Mouse (Mus musculus) induced T-regulatory cell, adult 2 months (primary cell): ENCODE data around the gene Lcn11.

Source experiments
- DNase-seq: peaks from one replicate; pipeline ENCODE4 v3.0.0-alpha.2; 2012; ENCODE audit warnings: low read depth

Lcn11 gene

DNA sequence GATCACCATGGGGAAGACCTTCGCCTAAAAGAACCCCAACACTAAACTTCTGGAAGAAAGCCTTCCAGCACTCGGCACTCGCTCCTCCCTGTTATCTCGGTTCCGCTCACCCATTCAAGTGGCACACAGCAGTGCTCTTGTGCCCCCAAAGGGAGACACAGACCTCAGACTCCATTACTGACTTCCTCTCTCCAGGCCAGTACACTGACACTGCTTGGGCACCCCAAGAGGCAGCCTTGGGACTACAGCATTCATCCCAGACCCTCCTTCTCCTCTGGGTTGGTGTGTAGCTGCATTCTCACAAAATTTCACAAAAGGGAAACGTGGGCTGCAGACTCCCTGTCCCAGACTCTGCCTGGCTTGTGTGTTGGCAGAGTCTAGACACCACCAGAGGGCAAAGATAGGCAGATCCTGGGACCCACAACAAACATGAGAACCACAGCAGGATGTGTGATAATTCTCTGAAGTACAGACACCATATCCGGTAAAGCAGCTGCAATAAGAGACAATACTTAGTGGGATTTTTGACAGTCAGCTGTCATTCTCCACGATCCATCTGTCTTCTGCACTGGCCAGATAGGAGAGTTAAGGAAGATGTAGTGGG is 51.6 kb downstream of the Lcn11 start:
- peak; percentile 23 for DNase-seq
